Mouse (Mus musculus) E14TG2a.4 (cell line): ENCODE measurements around the gene Zmat5.

Experiments
- CTCF ChIP-seq: conservative IDR thresholded peaks from 2 replicates; pipeline ENCODE4 v1.5.1; 2014; ENCODE audit warnings: low read length
- NANOG ChIP-seq: IDR thresholded peaks from 2 replicates; pipeline ENCODE4 v1.6.1; 2014; ENCODE audit warnings: borderline replicate concordance, low read length, mixed read lengths
- POU5F1 ChIP-seq: IDR thresholded peaks from 2 replicates; pipeline ENCODE4 v1.6.1; 2014; ENCODE audit warnings: low read length, borderline replicate concordance

GRCm38 (mm10) chr11:4780927-4781326 is 76.4 kb downstream of the Zmat5 start:
- TF ChIP-seq CTCF = no peak
- no peak for TF ChIP-seq NANOG
- no peak for TF ChIP-seq POU5F1
